Mouse (Mus musculus) 416B (cell line): ENCODE measurements around the gene Ncs1.

Source experiments
- DNase-seq: peaks from one replicate; pipeline ENCODE4 v3.0.0; 2011; ENCODE audit warnings: low read depth

Gene Ncs1

GRCm38 (mm10) chr2:31278483-31278882 is 32.9 kb downstream of the Ncs1 start:
- no peak for DNase-seq

- no peak for DNase-seq
Measured at GRCm38 (mm10) chr2:31281138-31281537, 35.5 kb downstream of the Ncs1 start.

- DNase-seq: no peak
Measured at GRCm38 (mm10) chr2:31282266-31282665, 36.6 kb downstream of the Ncs1 start.

GRCm38 (mm10) chr2:31282880-31283279 is 37.3 kb downstream of the Ncs1 start:
- DNase-seq: no peak

- no peak for DNase-seq
Measured at GRCm38 (mm10) chr2:31284531-31284930, 38.9 kb downstream of the Ncs1 start.

- peak; percentile 53 for DNase-seq
Measured at GRCm38 (mm10) chr2:31291421-31291820, 45.8 kb downstream of the Ncs1 start.

- DNase-seq: peak; percentile 50
Measured at GRCm38 (mm10) chr2:31294985-31295384, 49.4 kb downstream of the Ncs1 start.

GRCm38 (mm10) chr2:31296395-31296794 is 50.8 kb downstream of the Ncs1 start:
- DNase-seq: no peak

GRCm38 (mm10) chr2:31297602-31298268 is 52.1 kb downstream of the Ncs1 start:
- peak; percentile 28 for DNase-seq

GRCm38 (mm10) chr2:31298814-31299213 is 53.2 kb downstream of the Ncs1 start:
- no peak for DNase-seq

GRCm38 (mm10) chr2:31299266-31299665 is 53.6 kb downstream of the Ncs1 start:
- DNase-seq: peak; percentile 57

GRCm38 (mm10) chr2:31299996-31300395 is 54.4 kb downstream of the Ncs1 start:
- DNase-seq: no peak

- no peak for DNase-seq
Measured at GRCm38 (mm10) chr2:31303177-31303576, 57.6 kb downstream of the Ncs1 start.

GRCm38 (mm10) chr2:31304191-31304590 is 58.6 kb downstream of the Ncs1 start:
- DNase-seq: no peak

GRCm38 (mm10) chr2:31304801-31305665 is 59.4 kb downstream of the Ncs1 start:
- DNase-seq: no peak

GRCm38 (mm10) chr2:31305684-31306083 is 60.1 kb downstream of the Ncs1 start:
- DNase-seq: peak; percentile 36

- DNase-seq: no peak
Measured at GRCm38 (mm10) chr2:31308257-31308656, 62.6 kb downstream of the Ncs1 start.

- DNase-seq: no peak
Measured at GRCm38 (mm10) chr2:31309549-31309948, 63.9 kb downstream of the Ncs1 start.

GRCm38 (mm10) chr2:31314007-31314465 is 68.4 kb downstream of the Ncs1 start, which contains the start of gene Hmcn2:
TSS of gene Hmcn2 (plus strand) at chr2:31314415.
- no peak for DNase-seq

GRCm38 (mm10) chr2:31318162-31318561 is 72.5 kb downstream of the Ncs1 start:
- DNase-seq: peak; percentile 13

GRCm38 (mm10) chr2:31319200-31319599 is 73.6 kb downstream of the Ncs1 start:
- no peak for DNase-seq

- DNase-seq: no peak
Measured at GRCm38 (mm10) chr2:31327186-31327585, 81.6 kb downstream of the Ncs1 start.

- no peak for DNase-seq
Measured at GRCm38 (mm10) chr2:31337706-31338330, 92.2 kb downstream of the Ncs1 start.
